Mouse (Mus musculus): ENCODE measurements around the gene Krtap4-16.
A peak's percentile ranks its signal among the peaks of the same experiment; 100 is the strongest.
"Not testable (repeated sequence)": the region's sequence is repeated elsewhere in the genome, so short reads cannot be mapped to it uniquely, and the experiment has no call there.

Krtap4-16 gene

DNA sequence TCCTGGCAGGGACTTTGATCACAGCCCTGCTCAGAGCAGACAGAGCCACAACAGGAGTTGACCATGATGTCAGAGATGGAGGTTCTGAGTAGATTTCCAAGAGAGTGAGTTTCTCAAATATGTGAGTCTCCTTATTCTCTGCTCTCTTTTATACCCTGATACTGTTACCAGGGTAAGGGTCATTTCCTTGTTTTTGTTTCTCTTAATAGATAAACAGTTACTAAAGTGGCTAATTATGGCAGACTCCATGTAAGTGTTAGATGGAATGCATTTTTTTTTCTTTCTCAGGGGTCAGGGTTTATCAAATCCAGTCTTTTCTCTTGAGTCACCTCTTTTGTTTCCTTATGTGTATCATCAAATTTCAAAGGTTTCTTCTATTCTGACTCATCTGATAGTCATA is at the start of gene Krtap4-16:
Krtap4-16 (minus strand) TSS at position 101 of the 400 bp plus-strand sequence.
- no peak for DNase-seq

DNA sequence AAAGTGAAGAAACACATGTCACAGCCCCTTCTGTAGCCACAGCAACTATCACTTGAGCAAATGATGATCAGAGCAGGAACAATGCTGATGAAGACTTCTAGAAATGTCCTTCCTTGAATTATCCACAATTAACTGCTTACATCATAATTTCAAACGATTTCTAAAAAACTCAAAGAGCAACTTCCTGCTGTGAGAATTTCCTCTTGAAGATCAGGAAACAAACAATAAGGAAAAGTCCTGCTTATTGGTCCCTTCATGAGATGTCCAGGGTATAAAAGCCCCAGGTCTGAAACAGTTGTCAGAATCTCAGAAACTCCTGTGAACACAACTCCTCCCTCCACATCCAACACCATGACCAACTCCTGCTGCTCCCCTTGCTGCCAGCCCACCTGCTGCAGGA is 27.5 kb upstream of the Krtap4-16 start, which contains the start of gene Gm11567:
Gm11567 (plus strand) TSS at position 301 of the 400 bp plus-strand sequence.
- not testable (repeated sequence) for DNase-seq

DNA sequence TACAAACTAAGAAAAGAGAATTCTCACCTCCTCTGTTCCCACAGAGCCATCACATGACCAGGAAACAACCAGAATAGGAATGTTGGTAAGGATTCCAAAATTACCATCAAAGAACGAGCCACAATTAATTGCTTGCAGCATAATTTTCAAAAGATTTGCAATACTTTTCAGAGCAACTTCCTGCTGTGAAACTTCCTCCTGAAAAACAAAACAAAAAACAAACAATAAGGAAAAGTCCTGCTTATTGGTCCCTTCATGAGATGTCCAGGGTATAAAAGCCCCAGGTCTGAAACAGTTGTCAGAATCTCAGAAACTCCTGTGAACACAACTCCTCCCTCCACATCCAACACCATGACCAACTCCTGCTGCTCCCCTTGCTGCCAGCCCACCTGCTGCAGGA is 21.7 kb upstream of the Krtap4-16 start, which contains the start of gene Krtap9-1:
Krtap9-1 (plus strand) TSS at position 301 of the 400 bp plus-strand sequence.
- DNase-seq, result not testable (repeated sequence)

DNA sequence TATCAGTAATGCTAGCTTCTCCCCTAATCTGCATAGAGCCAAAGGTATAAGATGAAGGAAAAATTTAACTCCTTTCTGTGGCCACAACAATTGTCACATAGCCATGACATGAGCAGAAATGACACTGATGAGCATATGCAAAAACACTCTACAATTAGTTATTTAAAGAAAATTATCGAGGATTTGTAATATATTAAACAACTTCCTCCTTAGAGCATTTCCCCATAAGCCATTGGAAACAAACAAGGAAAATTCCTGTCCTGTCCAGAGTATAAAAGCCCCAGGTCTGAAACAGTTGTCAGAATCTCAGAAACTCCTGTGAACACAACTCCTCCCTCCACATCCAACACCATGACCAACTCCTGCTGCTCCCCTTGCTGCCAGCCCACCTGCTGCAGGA is 12.8 kb upstream of the Krtap4-16 start, which contains the start of gene Gm11559:
Gm11559 (plus strand) TSS at position 301 of the 400 bp plus-strand sequence.
- not testable (repeated sequence) for DNase-seq

GRCm38 (mm10) chr11:99858761-99859160 is 7.4 kb upstream of the Krtap4-16 start:
- no peak for DNase-seq

- DNase-seq, result no peak
Measured at GRCm38 (mm10) chr11:99857617-99858016, 6.2 kb upstream of the Krtap4-16 start, which contains the start of gene Gm11568. Gene Gm11568, plus strand, starts transcription at chr11:99857917.

DNA sequence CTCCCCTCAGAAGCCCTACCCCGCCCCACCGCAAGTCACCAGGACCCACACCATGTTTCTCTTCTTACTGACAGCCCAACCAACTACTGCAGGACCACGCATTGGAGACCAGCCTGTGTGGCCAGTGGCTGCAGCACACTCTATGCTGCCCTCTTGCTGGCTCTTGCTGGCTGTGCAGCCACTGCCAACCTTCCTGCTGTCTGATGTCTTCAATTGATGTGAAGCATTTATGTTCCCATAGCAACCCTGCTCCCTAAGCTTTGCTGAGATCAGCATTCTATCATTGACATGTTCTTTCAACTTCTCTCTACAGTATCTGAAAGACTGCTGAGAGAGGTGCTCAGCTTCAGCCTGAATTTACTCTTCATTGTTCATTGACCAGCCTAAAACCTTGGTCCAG is 2.7 kb upstream of the Krtap4-16 start:
- peak; percentile 47 for DNase-seq

DNA sequence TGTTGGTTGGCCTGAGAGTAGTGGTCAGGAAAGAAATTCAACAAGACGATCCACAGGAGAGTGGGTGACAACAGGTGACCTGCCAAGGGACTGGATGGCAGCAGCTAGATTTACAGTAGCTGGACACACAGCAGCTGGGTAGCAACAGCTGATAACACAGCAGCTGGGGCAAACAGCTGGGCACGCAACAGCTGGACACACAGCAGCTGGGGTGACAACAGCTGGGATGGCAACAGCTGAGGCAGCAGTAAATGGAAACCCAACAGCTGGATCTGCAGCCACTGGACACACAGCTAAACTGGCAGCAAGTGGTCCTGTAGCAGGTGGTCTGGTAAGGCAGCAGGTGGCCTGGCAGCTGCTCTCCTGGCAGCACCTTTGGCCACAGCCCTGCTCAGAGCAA is 4.7 kb downstream of the Krtap4-16 start:
- no peak for DNase-seq

DNA sequence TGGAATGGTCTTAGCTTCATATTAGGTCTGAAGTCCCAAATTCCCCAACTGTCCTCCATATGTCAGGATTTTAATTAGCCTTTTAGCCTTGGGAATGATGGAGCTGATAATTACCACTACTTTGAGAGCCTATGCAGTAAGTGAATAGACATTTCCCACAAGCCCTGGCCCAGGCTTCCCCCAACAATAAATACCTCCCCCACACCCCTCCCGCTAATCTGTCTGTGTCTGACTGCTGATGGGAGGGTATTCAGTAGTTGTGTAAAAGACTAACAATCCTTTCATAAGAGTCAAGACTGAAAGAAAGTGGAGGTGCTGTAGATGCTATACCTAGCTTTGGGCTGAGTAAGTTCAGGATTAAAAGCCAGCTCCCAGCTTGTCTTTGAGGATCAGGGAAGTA is 9.2 kb downstream of the Krtap4-16 start:
- no peak for DNase-seq

DNA sequence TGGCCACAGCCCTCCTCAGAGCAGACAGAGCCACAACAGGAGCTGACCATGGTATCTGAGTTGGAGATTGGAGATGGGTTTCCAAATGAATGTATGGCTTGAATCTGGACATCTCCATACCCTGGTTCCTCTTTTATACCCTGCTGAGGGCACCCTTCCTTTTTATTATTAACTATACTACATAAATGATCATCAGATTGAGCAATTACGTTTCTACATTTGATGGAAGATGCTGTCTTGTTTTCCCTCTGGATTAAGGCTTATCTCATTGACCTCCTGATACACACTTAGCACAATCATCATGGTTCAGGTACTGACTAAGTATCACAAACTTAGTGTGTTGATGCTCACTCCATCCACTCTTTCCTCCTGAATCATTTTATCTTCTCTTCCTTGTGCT is 13.4 kb downstream of the Krtap4-16 start, which contains the start of gene 2300003K06Rik:
2300003K06Rik (minus strand) TSS at position 101 of the 400 bp plus-strand sequence.
- DNase-seq, result no peak

DNA sequence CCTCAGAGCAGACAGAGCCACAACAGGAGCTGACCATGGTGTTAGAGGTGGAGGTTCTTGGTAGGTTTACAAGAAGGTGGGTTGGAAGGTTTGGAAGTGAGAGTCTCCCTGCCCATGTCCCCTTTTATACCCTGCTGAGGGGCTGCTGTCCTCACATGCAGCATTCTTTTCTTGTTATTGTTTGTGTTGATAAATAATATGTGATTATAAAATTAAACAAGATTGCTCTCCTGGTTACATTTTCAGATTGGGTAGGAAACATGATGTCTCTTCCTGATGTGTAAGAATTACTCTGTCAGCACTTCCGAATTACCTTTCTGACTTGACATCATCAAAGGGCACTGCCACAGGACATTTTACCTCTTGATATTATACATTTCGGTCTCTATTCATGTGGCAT is 35.8 kb downstream of the Krtap4-16 start, which contains the start of gene Gm11564:
Gm11564 (minus strand) TSS at position 101 of the 400 bp plus-strand sequence.
- DNase-seq, result not testable (repeated sequence)

DNA sequence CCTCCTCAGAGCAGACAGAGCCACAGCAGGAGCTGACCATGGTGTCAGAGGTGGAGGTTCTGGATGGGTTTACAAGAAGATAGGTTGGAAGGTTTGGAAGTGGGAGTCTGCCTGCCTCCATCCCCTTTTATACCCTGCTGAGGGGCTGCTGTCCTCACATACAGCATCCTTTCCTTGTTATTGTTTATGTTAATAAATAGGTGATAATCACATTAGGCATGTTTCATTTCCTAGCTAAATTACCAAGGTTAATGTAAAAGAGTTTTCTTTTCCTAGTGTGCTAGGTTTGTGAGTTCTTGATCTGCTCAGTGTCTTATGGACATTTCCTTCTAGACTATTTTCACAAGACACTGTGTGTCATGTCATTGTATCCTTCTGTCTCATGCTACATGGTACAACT is 41.6 kb downstream of the Krtap4-16 start, which contains the start of gene Krtap4-13:
Krtap4-13 (minus strand) TSS at position 101 of the 400 bp plus-strand sequence.
- DNase-seq, result not testable (repeated sequence)

DNA sequence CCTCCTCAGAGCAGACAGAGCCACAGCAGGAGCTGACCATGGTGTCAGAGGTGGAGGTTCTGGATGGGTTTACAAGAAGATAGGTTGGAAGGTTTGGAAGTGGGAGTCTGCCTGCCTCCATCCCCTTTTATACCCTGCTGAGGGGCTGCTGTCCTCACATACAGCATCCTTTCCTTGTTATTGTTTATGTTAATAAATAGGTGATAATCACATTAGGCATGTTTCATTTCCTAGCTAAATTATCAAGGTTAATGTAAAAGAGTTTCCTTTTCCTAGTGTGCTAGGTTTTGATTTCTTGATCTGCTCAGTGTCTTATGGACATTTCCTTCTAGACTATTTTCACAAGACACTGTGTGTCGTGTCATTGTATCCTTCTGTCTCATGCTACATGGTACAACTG is 47.1 kb downstream of the Krtap4-16 start, which contains the start of gene Gm11554:
Gm11554 (minus strand) TSS at position 101 of the 400 bp plus-strand sequence.
- DNase-seq, result not testable (repeated sequence)

Measured in embryo, embryonic 11 days (tissue).